Mouse (Mus musculus) Muller cell, postnatal 12 days (primary cell): ENCODE results near the gene Dpm1.

Source experiments
- DNase-seq: peaks from one replicate; pipeline ENCODE4 v3.0.0-alpha.2; 2015; ENCODE audit errors: inconsistent ontology term

Dpm1 gene

DNA sequence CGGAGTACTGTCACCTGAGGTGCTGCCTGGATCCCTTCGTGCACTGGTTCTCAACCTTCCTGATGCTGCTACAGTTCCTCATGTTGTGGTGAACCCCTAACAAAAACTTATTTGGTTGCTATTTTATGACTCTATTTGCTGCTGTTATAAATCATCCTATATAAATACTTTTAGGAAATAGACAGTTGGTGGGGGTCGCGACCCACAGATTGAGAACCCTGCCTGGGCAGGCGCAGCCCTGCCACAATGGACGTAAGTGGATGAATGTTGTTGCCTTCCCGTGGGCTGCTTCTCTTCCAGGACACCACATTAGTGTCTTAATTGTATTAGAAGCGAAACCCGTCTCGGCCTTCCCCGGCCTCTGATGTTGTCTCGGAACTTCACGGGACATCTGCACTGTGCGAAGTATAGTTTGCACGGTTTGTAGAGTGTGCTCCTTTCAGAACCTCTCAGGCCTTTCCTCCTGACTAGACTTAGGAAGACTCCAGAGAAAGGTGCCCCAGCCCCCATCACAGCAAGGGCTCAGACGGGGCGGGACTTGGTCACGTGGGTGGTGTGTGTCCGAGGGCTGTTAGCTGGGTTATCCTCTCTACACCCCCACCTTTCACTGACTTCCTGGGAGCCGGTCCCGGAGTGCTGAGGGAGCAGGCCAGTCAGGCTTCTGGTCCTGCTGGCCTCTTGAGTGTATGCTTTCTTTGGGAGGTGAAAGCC lies 63.5 kb downstream of the Dpm1 start:
- DNase-seq, result no peak

DNA sequence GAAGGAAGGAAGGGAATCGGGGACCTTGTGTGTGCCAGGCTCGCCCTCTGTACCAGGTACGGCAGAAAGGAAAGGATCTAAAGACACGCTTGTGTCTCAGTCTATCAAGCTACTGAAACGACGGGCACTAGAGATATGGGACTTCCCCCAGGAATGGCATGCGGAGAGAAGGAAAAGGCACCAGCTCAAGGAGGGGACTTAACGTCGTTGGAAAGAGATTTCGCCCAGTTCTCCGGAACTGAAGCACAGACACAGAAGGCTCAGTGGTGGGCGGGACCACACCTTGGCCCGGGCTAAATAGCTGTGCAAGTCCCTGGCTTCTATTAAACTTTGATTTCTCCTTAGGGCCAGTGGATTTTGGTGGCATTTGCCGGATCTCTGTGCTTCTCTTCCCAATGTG lies 68.4 kb downstream of the Dpm1 start:
- no peak for DNase-seq

DNA sequence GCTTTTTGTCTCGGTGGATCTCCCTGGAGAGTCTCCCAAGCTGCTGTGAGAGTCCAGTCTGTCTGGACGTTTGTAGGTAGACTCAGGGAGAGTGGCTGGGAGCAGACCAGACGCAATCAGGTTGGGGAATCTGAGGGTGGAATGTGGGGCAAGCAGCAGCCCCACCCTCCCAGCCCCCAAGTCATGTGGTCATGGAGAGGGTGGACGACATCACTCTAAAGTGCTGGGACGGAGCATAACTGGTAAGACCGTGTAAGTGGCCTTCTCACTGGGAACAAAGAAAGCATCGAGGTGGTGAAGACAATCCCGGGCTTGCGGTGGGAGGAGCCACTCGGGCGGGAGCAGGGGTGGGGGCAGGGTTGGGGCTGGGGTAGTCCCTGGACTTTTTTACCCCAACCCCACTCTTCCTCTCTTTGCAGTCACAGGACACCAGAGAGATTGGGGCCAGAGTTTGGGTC lies 68.8 kb downstream of the Dpm1 start:
- no peak for DNase-seq

DNA sequence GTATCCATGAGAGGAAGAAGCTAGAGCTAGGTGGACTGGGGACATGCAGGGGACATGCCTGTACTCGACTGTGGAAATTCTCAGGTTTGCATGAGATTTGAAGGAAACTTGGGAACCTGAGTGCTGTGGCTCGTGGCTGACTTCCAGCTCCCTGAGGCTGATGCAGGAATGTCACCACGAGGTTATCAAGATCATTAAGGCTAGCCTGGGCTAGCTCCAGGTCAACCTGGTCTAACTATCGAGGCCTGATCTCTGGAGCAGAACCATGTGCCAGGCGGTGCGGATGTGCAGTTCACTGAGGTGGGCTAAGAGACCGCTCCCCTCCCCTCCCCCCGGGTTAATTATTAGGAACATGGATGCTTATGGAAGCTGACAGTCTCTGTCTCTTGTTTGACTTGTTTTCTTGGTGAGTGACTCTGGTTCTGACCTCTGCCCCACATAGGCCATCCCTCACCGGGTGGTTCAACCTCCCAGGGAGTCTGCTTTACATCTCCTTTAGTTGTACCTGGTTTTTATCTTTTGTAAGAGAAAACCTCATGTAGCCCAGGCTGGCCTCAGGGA lies 69.9 kb downstream of the Dpm1 start:
- DNase-seq, result no peak
